Mouse (Mus musculus) retina, postnatal 1 day (tissue): ENCODE measurements at regions not wholly inside any gene's neighbourhood (a gene's known extent, or its start where the extent isn't known, plus 50 kb on each side); places are given as distances from the start of the nearest gene placed in this dataset.
A peak's percentile ranks its signal among the peaks of the same experiment; 100 is the strongest.

Source experiments
- DNase-seq: peaks from one replicate; pipeline ENCODE4 v3.0.0-alpha.2; 2012

GRCm38 (mm10) chr12:59304522-59304921 is 85.0 kb upstream of the Fbxo33 start:
- DNase-seq: peak; percentile 6
